Mouse (Mus musculus) stomach, postnatal 0 days (tissue): ENCODE measurements around the gene Adgra1.

ENCODE experiments used
- CTCF ChIP-seq: IDR thresholded peaks from 2 replicates; pipeline ENCODE4 v1.5.1; 2016; ENCODE audit warnings: antibody characterized with exemption, low read depth, mild to moderate bottlenecking, moderate library complexity
- EP300 ChIP-seq: optimal IDR thresholded peaks from 2 replicates; pipeline ENCODE3; 2016; ENCODE audit warnings: antibody characterized with exemption

DNA sequence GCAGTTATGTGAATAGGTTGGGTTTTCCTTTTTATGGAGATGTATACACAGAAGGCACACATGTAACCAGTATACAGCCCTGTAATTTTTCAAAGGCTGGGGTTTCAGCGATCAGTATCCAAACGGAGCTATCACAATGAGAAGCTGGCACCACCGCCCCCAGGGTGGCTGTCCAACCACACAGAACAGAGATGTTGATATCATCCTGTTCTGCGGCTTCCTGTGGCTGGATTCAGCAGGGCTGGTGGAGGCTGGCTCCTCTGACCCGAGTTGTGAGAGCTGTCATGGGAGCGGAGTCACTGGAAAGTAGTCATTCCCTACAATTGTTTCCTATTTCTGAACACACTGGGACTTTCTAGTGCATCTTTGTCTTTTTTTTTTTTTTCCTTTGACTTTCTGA lies 71.3 kb downstream of the Adgra1 start:
- TF ChIP-seq CTCF, result no peak
- TF ChIP-seq EP300, result no peak
